17 mouse cellular contexts compared by ENCODE assay signal in genomic region chr15:100884481-100884880, GRCm38 (mm10). TPM values are rescaled to one million over a fixed set of nuclear protein-coding genes. Genes with fewer than 3 reads are reported as not detected.
DNase-seq lines count a peak whose midpoint lies in the region; TF ChIP-seq lines count a peak whose summit lies in the region.
"Had no signal": no experiment of that assay in that cellular context is flagged by ENCODE, and none has a peak within 500 bp of the region (broad histone marks: within the 10 kb centered on the region; RNA-seq: fewer than 3 reads in every experiment).

No protein-coding gene starts in this region.

- H3K4me1 ChIP-seq in heart, embryonic 10.5 days, result no peaks in the 10 kb centered on the region
- H3K4me1 ChIP-seq: embryonic facial prominence, embryonic 12.5 days; forebrain, embryonic 15.5 days had no signal

- DNase-seq in cerebellum, postnatal 14 days, result peak; percentile 59 to 60
- DNase-seq in cerebellum, adult 9-10 months, result no peak
- peak; percentile 65 for DNase-seq in heart, adult 11 months
- no peak for DNase-seq in heart, embryonic 10.5 days (ENCODE audit: low spot score)
- no peak for DNase-seq in layer of hippocampus, adult 2 months (ENCODE audit: low spot score in 2 of 2)
- no peak for DNase-seq in layer of hippocampus, postnatal 10 days (ENCODE audit: low spot score in 2 of 2)
- DNase-seq in gastrocnemius, adult 18-20 months (ENCODE audit: low spot score), result no peak
- DNase-seq: adrenal gland, adult 2 months; adrenal gland, postnatal 10 days; adrenal gland, postnatal 25 days; cerebellum, adult 8-10 months; forebrain, postnatal 0 days had no signal

- H3K27me3 ChIP-seq in heart, embryonic 10.5 days (ENCODE audit: insufficient read depth, poor library complexity, severe bottlenecking), result no peaks in the 10 kb centered on the region
- H3K27me3 ChIP-seq: embryonic facial prominence, embryonic 12.5 days; forebrain, embryonic 13.5 days; forebrain, embryonic 15.5 days had no signal

- H3K27ac ChIP-seq in heart, embryonic 10.5 days, result no peak overlapping the region
- peak overlapping the region; percentile 48; the same call in 1 of the 2 replicates for H3K27ac ChIP-seq in layer of hippocampus, adult 2 months
- H3K27ac ChIP-seq: embryonic facial prominence, embryonic 10.5 days; embryonic facial prominence, embryonic 12.5 days; forebrain, embryonic 13.5 days; forebrain, embryonic 15.5 days had no signal

- no peaks in the 10 kb centered on the region for H3K36me3 ChIP-seq in heart, embryonic 10.5 days
- H3K36me3 ChIP-seq: embryonic facial prominence, embryonic 10.5 days; embryonic facial prominence, embryonic 12.5 days; forebrain, embryonic 15.5 days had no signal

- H3K4me3 ChIP-seq in heart, embryonic 10.5 days, result no peak overlapping the region
- H3K4me3 ChIP-seq in layer of hippocampus, adult 2 months, result no peak overlapping the region
- H3K4me3 ChIP-seq: embryonic facial prominence, embryonic 10.5 days; embryonic facial prominence, embryonic 12.5 days; forebrain, embryonic 13.5 days; forebrain, embryonic 15.5 days had no signal

- H3K9me3 ChIP-seq in heart, embryonic 10.5 days, result no peaks in the 10 kb centered on the region
- H3K9me3 ChIP-seq: embryonic facial prominence, embryonic 12.5 days; forebrain, embryonic 15.5 days had no signal

- 90% methylated on average over 6 of the region's 6 CpGs for WGBS in heart, embryonic 10.5 days

- no peak for TF ChIP-seq CTCF in layer of hippocampus, adult 2 months (conservative IDR thresholded peaks at IDR 0.05)

RNA-seq across cellular contexts. Expression of gene Scn8a, which starts 14.8 kb away (rescaled TPM):
- 0.70 and 2.0 TPM in 2 replicates for polyA plus RNA-seq in heart, embryonic 10.5 days (2016; fragmentation: Nextera tagmentation; extraction: Ambion mirVana)
- 100 to 1,000 TPM; 245 to 263 TPM for total RNA-seq in layer of hippocampus, adult 2 months (2021)
- 100 to 1,000 TPM; 174 to 175 TPM for total RNA-seq in layer of hippocampus, postnatal 10 days (2021)
- under 1 TPM; 0.07 to 0.37 TPM for total RNA-seq in gastrocnemius, adult 18-20 months (2021)
- polyA plus RNA-seq: C2C12 had no signal

Comparison
In these comparisons a context has a peak if more than half of its experiments do, and no peak if none do; other contexts are left out.
1. DNase-seq: peak in cerebellum, postnatal 14 days (2 of 2) and heart, adult 11 months (single experiment); none in cerebellum, adult 9-10 months (single experiment), heart, embryonic 10.5 days (single experiment), layer of hippocampus, adult 2 months (0 of 2), layer of hippocampus, postnatal 10 days (0 of 2) and gastrocnemius, adult 18-20 months (single experiment).
2. RNA of gene Scn8a, which starts 14.8 kb away (total RNA-seq): 245 to 263 TPM in layer of hippocampus, adult 2 months and 174 to 175 TPM in layer of hippocampus, postnatal 10 days; 0.07 to 0.37 TPM in gastrocnemius, adult 18-20 months; every median in the first group is over 100 times any median in the second.